Mouse (Mus musculus) gastrocnemius, postnatal 10 days (tissue): ENCODE results near the gene Yars. TPM values are rescaled to one million over a fixed set of nuclear protein-coding genes. Genes with fewer than 3 reads are reported as not detected.

Source experiments
- DNase-seq: peaks from one replicate; pipeline ENCODE4 v3.0.0; 2021; ENCODE audit warnings: mixed read lengths
- total RNA-seq, 2 experiments: library from RNA; stranded (reverse); gene quantifications; 2 replicates each; pipeline ENCODE4 v1.2.3; 2021

The Yars gene
- total RNA-seq, 2 experiments from 2014 or later, result 35.5 to 48.5 TPM

- DNase-seq, result no peak
These were observed 38.4 kb downstream of the Yars start for GRCm38 (mm10) chr4:129227985-129228381.

GRCm38 (mm10) chr4:129230926-129231325 lies 41.4 kb downstream of the Yars start:
- DNase-seq, result no peak

GRCm38 (mm10) chr4:129231594-129232450 lies 42.3 kb downstream of the Yars start:
- no peak for DNase-seq

- DNase-seq, result no peak
These were observed 43.2 kb downstream of the Yars start for GRCm38 (mm10) chr4:129232561-129233360.

GRCm38 (mm10) chr4:129234488-129234887 lies 44.9 kb downstream of the Yars start:
- no peak for DNase-seq

GRCm38 (mm10) chr4:129235147-129235546 lies 45.6 kb downstream of the Yars start:
- DNase-seq, result no peak

GRCm38 (mm10) chr4:129236236-129236813 lies 46.8 kb downstream of the Yars start:
- DNase-seq, result no peak

- no peak for DNase-seq
These were observed 48.4 kb downstream of the Yars start for GRCm38 (mm10) chr4:129237843-129238441.

- no peak for DNase-seq
These were observed 49.0 kb downstream of the Yars start for GRCm38 (mm10) chr4:129238579-129239016.

GRCm38 (mm10) chr4:129239075-129239474 lies 49.5 kb downstream of the Yars start:
- DNase-seq, result peak; percentile 66

GRCm38 (mm10) chr4:129241898-129242297 lies 52.3 kb downstream of the Yars start:
- DNase-seq, result no peak

GRCm38 (mm10) chr4:129242327-129242726 lies 52.8 kb downstream of the Yars start:
- DNase-seq, result no peak

- DNase-seq, result no peak
These were observed 53.2 kb downstream of the Yars start for GRCm38 (mm10) chr4:129242761-129243160.

- DNase-seq, result no peak
These were observed 55.2 kb downstream of the Yars start for GRCm38 (mm10) chr4:129244802-129245201.

GRCm38 (mm10) chr4:129246360-129247301 lies 57.1 kb downstream of the Yars start:
- DNase-seq, result no peak

GRCm38 (mm10) chr4:129247381-129248242 lies 58.1 kb downstream of the Yars start:
- peak; percentile 34 for DNase-seq

- no peak for DNase-seq
These were observed 58.7 kb downstream of the Yars start for GRCm38 (mm10) chr4:129248243-129248767.

- DNase-seq, result no peak
These were observed 59.7 kb downstream of the Yars start for GRCm38 (mm10) chr4:129249288-129249687.

GRCm38 (mm10) chr4:129250759-129251481 lies 61.4 kb downstream of the Yars start:
- peak; percentile 29 for DNase-seq
